Mouse (Mus musculus) hindbrain, embryonic 16.5 days (tissue): ENCODE data around the gene Pcolce2. TPM values are rescaled to one million over a fixed set of nuclear protein-coding genes. Genes with fewer than 3 reads are reported as not detected.
"Not testable (repeated sequence)": the region's sequence is repeated elsewhere in the genome, so short reads cannot be mapped to it uniquely, and the experiment has no call there.

Source experiments
- ATAC-seq: fragments of 200-750 bp; cut with Nextera tagmentation; 2 replicates; pipeline ENCODE4 v1.8.0; 2017; ENCODE audit warnings: moderate TSS enrichment, moderate library complexity
- H3K27ac ChIP-seq: fragments of 300-500 bp; sonication (generic); 2 replicates; pipeline ENCODE4 v1.5.1; 2014; ENCODE audit warnings: low read depth, mild to moderate bottlenecking, control low read depth, low read length, moderate library complexity
- H3K27me3 ChIP-seq: fragments of 300-500 bp; sonication (generic); replicated peaks from 2 replicates; pipeline ENCODE4 v1.6.1; 2014; ENCODE audit warnings: low read length; ENCODE audit not compliant: control insufficient read depth, insufficient read depth
- H3K36me3 ChIP-seq: fragments of 300-500 bp; sonication (generic); 2 replicates; pipeline ENCODE4 v1.6.1; 2014; ENCODE audit warnings: mild to moderate bottlenecking, low read length, moderate library complexity, mixed read lengths; ENCODE audit not compliant: control insufficient read depth, insufficient read depth
- H3K4me1 ChIP-seq: fragments of 300-500 bp; sonication (generic); 2 replicates; pipeline ENCODE4 v1.6.1; 2014; ENCODE audit warnings: low read depth, low read length; ENCODE audit not compliant: control insufficient read depth, insufficient read depth
- H3K4me2 ChIP-seq: fragments of 300-500 bp; sonication (generic); 2 replicates; pipeline ENCODE4 v1.6.1; 2014; ENCODE audit warnings: mild to moderate bottlenecking, low read length, control low read depth, moderate library complexity
- H3K4me3 ChIP-seq: fragments of 300-500 bp; sonication (generic); 2 replicates; pipeline ENCODE4 v1.5.1; 2014; ENCODE audit warnings: mild to moderate bottlenecking, low read length, control low read depth, moderate library complexity
- H3K9ac ChIP-seq: fragments of 300-500 bp; sonication (generic); 2 replicates; pipeline ENCODE4 v1.6.1; 2014; ENCODE audit warnings: low read depth, mild to moderate bottlenecking, control low read depth, low read length, moderate library complexity
- H3K9me3 ChIP-seq: fragments of 300-500 bp; sonication (generic); 2 replicates; pipeline ENCODE4 v1.6.1; 2014; ENCODE audit warnings: mild to moderate bottlenecking, low read length, moderate library complexity; ENCODE audit not compliant: control insufficient read depth
- WGBS: fragments of 180-500 bp; shearing (Covaris S2); extraction: QIAGEN DNeasy Blood & Tissue Kit; methylation state at CpG from one replicate; pipeline ENCODE4 v1.1.7; 2014; 5-methylcytosine and 5-hydroxymethylcytosine counted together
- polyA plus RNA-seq: library from polyadenylated mRNA; unstranded; fragments of >200 nt; fragmentation: Nextera tagmentation; extraction: Ambion mirVana; gene quantifications from 2 replicates; pipeline ENCODE4 v1.2.1, GENCODE M21; 2015

The Pcolce2 gene
- polyA plus RNA-seq, 1 experiment from 2014 or later: 1.8 TPM

DNA sequence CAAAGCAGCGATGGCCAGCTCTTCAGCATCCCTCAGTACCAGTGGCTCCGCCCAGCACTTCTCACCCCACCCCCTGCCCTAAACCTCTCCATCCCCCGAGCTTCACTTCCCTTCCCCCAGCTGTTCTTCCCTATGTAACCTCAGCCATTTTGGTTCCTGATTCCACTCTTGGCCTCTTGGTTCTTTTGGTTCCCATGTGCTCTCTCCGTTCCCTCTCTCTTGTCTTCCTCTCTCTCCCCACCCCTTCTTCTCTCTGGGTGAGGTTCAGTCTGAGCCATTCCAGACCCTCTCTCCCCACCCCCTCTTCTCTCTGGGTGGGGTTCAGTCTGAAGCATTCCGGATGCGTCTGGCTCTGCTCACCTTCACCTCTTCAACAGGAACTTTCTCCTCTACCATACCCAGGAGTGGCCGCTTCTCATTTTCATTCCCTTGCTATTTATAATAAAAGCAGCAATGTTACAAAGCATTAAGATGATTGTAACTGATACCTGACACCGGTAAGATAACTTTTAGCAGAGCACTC is 25.1 kb upstream of the Pcolce2 start:
- H3K36me3 ChIP-seq: no peaks in the 10 kb centered on the region
- no peaks in the 10 kb centered on the region for H3K27me3 ChIP-seq
- no peak overlapping the region for H3K4me2 ChIP-seq
- WGBS: 83% methylated on average over 8 of the region's 8 CpGs
- H3K9ac ChIP-seq: no peak overlapping the region
- no peak for ATAC-seq
- H3K9me3 ChIP-seq: no peaks in the 10 kb centered on the region
- no peak overlapping the region for H3K27ac ChIP-seq
- H3K4me1 ChIP-seq: peaks cover 2% of the 10 kb centered on the region; the same call in 1 of the 2 replicates
- H3K4me3 ChIP-seq: no peak overlapping the region

DNA sequence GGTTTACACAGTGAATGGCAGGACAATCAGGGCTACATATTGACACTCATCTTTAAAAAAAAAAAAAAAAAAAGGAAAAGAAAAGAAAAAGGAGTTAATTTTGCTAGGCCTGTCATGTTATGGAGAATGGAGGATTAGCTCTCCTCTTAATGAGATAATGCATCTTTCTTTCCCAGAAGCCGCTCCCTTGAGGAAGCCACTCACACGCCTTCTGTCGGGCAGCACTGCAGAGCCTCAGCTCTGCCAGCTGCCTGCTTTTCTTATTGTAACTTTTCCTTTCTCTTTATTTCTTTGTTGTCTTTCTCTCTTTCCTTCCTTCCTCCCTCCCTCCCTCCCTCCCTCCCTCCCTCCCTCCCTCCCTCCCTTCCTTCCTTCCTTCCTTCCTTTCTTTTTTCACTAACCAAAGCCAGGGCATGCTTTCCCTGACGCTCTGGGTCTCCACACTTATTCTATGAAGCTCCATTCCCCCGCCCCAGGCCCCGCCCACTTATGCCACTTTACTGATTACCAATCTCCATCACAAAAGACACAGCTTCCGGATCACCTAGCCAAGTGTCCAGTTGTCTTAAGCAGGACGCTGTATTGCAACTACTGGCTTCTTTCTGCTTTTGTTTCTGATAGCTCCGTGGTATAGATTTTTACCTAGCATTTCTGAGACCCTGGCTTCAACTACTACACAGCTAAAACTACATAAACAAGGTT is 23.8 kb upstream of the Pcolce2 start:
- H3K4me2 ChIP-seq: peak overlapping the region; percentile 45
- peaks cover 2% of the 10 kb centered on the region; the same call in 1 of the 2 replicates for H3K4me1 ChIP-seq
- ATAC-seq: peak; percentile 69; the same call in 1 of the 2 replicates
- no peaks in the 10 kb centered on the region for H3K36me3 ChIP-seq
- H3K4me3 ChIP-seq: peak overlapping the region; percentile 15; the same call in 1 of the 2 replicates
- no peaks in the 10 kb centered on the region for H3K9me3 ChIP-seq
- H3K9ac ChIP-seq: no peak overlapping the region
- H3K27me3 ChIP-seq: no peaks in the 10 kb centered on the region
- WGBS: 12% methylated on average over 9 of the region's 9 CpGs
- no peak overlapping the region for H3K27ac ChIP-seq

DNA sequence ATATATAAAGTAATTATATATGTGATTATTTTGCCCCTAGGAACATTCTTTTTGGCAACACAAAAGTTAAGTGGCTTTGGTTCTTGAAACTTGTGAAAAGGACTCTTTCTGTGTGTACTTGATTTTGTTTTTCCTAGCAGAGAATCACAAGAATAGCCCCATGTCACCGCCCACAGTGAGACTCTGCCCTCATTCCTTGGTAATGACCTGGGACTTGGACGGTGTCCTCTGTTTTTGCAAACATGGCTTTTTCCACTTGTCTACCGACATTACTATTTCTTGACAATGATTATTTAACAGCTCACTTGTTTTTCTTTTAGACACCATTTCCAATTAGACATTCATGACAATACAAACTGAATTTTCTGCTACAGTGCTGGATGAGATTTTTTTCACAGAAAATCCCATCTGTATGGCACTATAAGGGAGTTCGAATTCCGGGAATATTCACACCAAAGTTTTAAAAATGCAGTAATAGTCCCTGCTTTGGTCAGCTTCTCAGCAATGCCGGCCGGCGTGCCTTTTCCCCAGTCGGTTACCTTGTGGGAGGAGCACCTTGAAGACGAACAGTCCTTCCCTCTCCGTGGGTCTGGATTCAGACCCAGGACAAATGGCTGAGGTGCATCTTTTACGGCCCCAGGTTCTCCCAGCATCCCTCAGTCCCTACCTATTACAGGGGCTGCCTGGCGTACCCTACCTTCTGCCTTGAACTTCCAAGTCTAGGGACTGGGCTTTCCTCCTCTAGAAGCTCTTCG is 22.4 kb upstream of the Pcolce2 start:
- H3K27ac ChIP-seq: no peak overlapping the region
- WGBS: 81% methylated on average over 14 of the region's 14 CpGs
- no peak overlapping the region for H3K4me3 ChIP-seq
- H3K4me2 ChIP-seq: no peak overlapping the region
- H3K9ac ChIP-seq: no peak overlapping the region
- H3K36me3 ChIP-seq: no peaks in the 10 kb centered on the region
- no peak for ATAC-seq
- H3K9me3 ChIP-seq: no peaks in the 10 kb centered on the region
- H3K4me1 ChIP-seq: peaks cover 2% of the 10 kb centered on the region; the same call in 1 of the 2 replicates
- H3K27me3 ChIP-seq: no peaks in the 10 kb centered on the region

- Histone ChIP-seq H3K4me3 (no peak overlapping the region), H3K36me3 (no peaks in the 10 kb centered on the region), H3K9me3 (no peaks in the 10 kb centered on the region), H3K9ac (no peak overlapping the region), H3K4me2 (no peak overlapping the region), H3K27me3 (no peaks in the 10 kb centered on the region), H3K27ac (no peak overlapping the region), H3K4me1 (peaks cover 2% of the 10 kb centered on the region; the same call in 1 of the 2 replicates)
- ATAC-seq: no peak
- 83% methylated on average over 3 of the region's 3 CpGs for WGBS
These were observed 21.4 kb upstream of the Pcolce2 start for GRCm38 (mm10) chr9:95615961-95616360.

GRCm38 (mm10) chr9:95618572-95618971 is 18.8 kb upstream of the Pcolce2 start:
- H3K9me3 ChIP-seq: no peaks in the 10 kb centered on the region
- no peak overlapping the region for H3K27ac ChIP-seq
- H3K9ac ChIP-seq: no peak overlapping the region
- 82% methylated on average over 1 of the region's 1 CpGs for WGBS
- no peak overlapping the region for H3K4me2 ChIP-seq
- H3K36me3 ChIP-seq: no peaks in the 10 kb centered on the region
- H3K4me1 ChIP-seq: no peaks in the 10 kb centered on the region; the same call in 1 of the 2 replicates
- no peak overlapping the region for H3K4me3 ChIP-seq
- no peaks in the 10 kb centered on the region for H3K27me3 ChIP-seq
- ATAC-seq: no peak

DNA sequence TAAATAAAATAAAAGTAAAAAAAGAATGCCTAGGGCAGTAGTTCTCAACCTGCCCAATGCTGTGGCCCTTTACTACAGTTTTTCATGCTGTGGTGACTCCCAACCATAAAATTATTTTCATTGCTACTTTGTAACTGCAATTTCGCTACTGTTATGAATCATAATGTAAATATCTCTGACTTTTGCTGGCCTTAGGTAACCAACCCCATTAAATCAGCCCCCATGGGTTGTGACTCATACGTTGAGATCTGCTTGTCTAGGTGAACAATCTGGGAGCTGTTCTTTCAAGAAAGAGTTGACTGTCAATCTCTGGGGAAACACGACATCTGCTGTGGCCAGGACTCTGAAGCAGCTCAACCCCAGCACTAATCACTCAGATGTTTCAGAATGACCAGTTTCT is 13.3 kb upstream of the Pcolce2 start:
- ATAC-seq: no peak
- Histone ChIP-seq H3K9me3 (peaks cover 3% of the 10 kb centered on the region; the same call in 1 of the 2 replicates), H3K27ac (no peak overlapping the region), H3K36me3 (no peaks in the 10 kb centered on the region), H3K9ac (no peak overlapping the region), H3K4me2 (no peak overlapping the region), H3K4me1 (no peaks in the 10 kb centered on the region), H3K4me3 (no peak overlapping the region), H3K27me3 (no peaks in the 10 kb centered on the region)
- WGBS: 85% methylated on average over 3 of the region's 3 CpGs

DNA sequence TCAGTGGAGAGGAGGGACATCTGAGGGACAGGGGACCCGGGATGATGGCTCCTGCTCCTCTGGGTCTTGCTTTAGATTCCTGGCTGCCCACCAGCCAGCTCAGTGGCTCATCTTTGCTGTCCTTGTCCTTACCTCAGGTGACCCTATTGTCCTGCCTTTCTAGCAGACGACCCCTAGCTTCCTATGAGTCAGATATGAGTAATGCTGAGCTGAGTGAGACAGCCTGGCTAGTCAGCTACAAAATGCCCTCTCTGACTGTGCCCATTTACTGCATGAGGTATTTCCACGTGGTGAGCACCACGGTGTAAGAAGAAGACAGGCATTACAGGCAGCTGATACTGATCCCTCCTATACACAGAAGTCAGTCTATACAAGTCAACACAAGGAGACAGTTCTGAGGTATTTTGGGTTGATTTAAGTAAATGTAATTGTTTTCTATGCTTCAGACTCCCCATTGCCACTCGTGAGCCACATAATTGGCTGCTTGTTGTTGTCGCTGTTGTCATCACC is 8.9 kb upstream of the Pcolce2 start:
- H3K36me3 ChIP-seq: no peaks in the 10 kb centered on the region
- H3K4me3 ChIP-seq: no peak overlapping the region
- no peaks in the 10 kb centered on the region for H3K27me3 ChIP-seq
- H3K27ac ChIP-seq: no peak overlapping the region
- H3K4me1 ChIP-seq: no peaks in the 10 kb centered on the region
- 83% methylated on average over 6 of the region's 6 CpGs for WGBS
- no peak for ATAC-seq
- peaks cover 3% of the 10 kb centered on the region; the same call in 1 of the 2 replicates for H3K9me3 ChIP-seq
- H3K9ac ChIP-seq: no peak overlapping the region
- H3K4me2 ChIP-seq: no peak overlapping the region

- H3K9ac ChIP-seq, ATAC-seq: not testable (repeated sequence)
These were observed 7.8 kb upstream of the Pcolce2 start for GRCm38 (mm10) chr9:95629561-95629960.

DNA sequence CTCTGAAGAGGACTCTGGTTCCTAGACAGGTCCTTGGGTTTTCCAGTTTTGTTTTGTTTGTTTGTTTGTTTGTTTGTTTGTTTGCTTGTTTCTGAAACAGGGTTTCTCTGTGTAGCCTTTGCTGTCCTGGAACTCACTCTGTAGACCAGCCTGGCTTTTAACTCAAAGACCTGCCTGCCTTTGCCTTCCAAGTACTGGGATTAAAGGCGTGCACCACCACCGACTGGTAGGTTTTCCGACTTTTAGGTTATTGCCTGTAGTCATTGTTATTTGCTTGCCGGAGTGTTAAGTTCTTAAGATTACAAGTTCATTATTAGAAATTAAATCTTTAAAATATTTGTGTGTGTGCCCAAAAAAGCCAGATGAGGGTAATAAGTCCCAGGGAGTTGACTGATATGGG is 1.0 kb upstream of the Pcolce2 start:
- no peak overlapping the region for H3K4me3 ChIP-seq
- no peaks in the 10 kb centered on the region for H3K9me3 ChIP-seq
- H3K9ac ChIP-seq: no peak overlapping the region
- peak overlapping the region; percentile 99 for H3K4me2 ChIP-seq
- 66% methylated on average over 4 of the region's 4 CpGs for WGBS
- no peaks in the 10 kb centered on the region for H3K36me3 ChIP-seq
- no peak for ATAC-seq
- peaks cover 2% of the 10 kb centered on the region for H3K27me3 ChIP-seq
- H3K27ac ChIP-seq: no peak overlapping the region
- H3K4me1 ChIP-seq: peaks cover 3% of the 10 kb centered on the region; the same call in 1 of the 2 replicates

More at GRCm38 (mm10) chr9:95629561-95629960, 7.8 kb upstream of the Pcolce2 start:
- H3K27ac ChIP-seq, H3K9me3 ChIP-seq, H3K4me1 ChIP-seq, H3K4me3 ChIP-seq, H3K4me2 ChIP-seq, H3K27me3 ChIP-seq, H3K36me3 ChIP-seq: not testable (repeated sequence)
- 84% methylated on average over 2 of the region's 2 CpGs for WGBS
